Mouse (Mus musculus) ES-Bruce4 (cell line): ENCODE data around the gene Ankrd13b. TPM values are rescaled to one million over a fixed set of nuclear protein-coding genes. Genes with fewer than 3 reads are reported as not detected.
A peak's percentile ranks its signal among the peaks of the same experiment; 100 is the strongest.

Experiments used
- H3K27ac ChIP-seq: 2 replicates; pipeline ENCODE4 v1.5.1; 2012; ENCODE audit warnings: low read length, inconsistent platforms; ENCODE audit not compliant: insufficient read depth
- H3K27me3 ChIP-seq: 2 replicates; pipeline ENCODE4 v1.6.1; 2012; ENCODE audit warnings: mild to moderate bottlenecking, low read length, inconsistent platforms; ENCODE audit not compliant: control insufficient read depth, poor library complexity, insufficient read depth, severe bottlenecking
- H3K36me3 ChIP-seq: 2 replicates; pipeline ENCODE4 v1.6.1; 2012; ENCODE audit warnings: inconsistent platforms, mild to moderate bottlenecking, low read length, moderate library complexity; ENCODE audit not compliant: control insufficient read depth, poor library complexity, insufficient read depth, severe bottlenecking
- H3K4me1 ChIP-seq: one replicate; pipeline ENCODE4 v1.8.1; 2011; ENCODE audit warnings: low read length; ENCODE audit not compliant: control insufficient read depth, insufficient read depth
- H3K4me3 ChIP-seq: 2 replicates; pipeline ENCODE4 v1.5.1; 2011; ENCODE audit warnings: low read depth, mild to moderate bottlenecking, low read length
- H3K9ac ChIP-seq: 2 replicates; pipeline ENCODE4 v1.6.1; 2012; ENCODE audit warnings: low read depth, mild to moderate bottlenecking, inconsistent platforms; ENCODE audit not compliant: poor library complexity, severe bottlenecking
- H3K9me3 ChIP-seq: replicated peaks from 2 replicates; pipeline ENCODE4 v1.6.1; 2012; ENCODE audit warnings: mild to moderate bottlenecking, low read length, inconsistent platforms; ENCODE audit not compliant: control insufficient read depth, poor library complexity, insufficient read depth, severe bottlenecking
- CTCF ChIP-seq: IDR thresholded peaks from one replicate; pipeline ENCODE4 v1.8.1; 2011; ENCODE audit warnings: low read depth, low read length
- EP300 ChIP-seq: IDR thresholded peaks from 2 replicates; pipeline ENCODE4 v1.6.1; 2011; ENCODE audit warnings: low read depth, low read length; ENCODE audit not compliant: insufficient read depth
- POLR2A ChIP-seq: IDR thresholded peaks from one replicate; pipeline ENCODE4 v1.8.1; 2011; ENCODE audit warnings: low read length; ENCODE audit not compliant: insufficient read depth
- polyA plus RNA-seq: library from polyadenylated mRNA; stranded (reverse); fragments of >200 nt; gene quantifications from 2 replicates; pipeline ENCODE4 v1.2.4, GENCODE M21; 2011; ENCODE audit warnings: low read depth; ENCODE audit not compliant: missing spikeins, insufficient read depth, insufficient read length

Ankrd13b gene
- polyA plus RNA-seq, 1 experiment = 3.6 TPM

DNA sequence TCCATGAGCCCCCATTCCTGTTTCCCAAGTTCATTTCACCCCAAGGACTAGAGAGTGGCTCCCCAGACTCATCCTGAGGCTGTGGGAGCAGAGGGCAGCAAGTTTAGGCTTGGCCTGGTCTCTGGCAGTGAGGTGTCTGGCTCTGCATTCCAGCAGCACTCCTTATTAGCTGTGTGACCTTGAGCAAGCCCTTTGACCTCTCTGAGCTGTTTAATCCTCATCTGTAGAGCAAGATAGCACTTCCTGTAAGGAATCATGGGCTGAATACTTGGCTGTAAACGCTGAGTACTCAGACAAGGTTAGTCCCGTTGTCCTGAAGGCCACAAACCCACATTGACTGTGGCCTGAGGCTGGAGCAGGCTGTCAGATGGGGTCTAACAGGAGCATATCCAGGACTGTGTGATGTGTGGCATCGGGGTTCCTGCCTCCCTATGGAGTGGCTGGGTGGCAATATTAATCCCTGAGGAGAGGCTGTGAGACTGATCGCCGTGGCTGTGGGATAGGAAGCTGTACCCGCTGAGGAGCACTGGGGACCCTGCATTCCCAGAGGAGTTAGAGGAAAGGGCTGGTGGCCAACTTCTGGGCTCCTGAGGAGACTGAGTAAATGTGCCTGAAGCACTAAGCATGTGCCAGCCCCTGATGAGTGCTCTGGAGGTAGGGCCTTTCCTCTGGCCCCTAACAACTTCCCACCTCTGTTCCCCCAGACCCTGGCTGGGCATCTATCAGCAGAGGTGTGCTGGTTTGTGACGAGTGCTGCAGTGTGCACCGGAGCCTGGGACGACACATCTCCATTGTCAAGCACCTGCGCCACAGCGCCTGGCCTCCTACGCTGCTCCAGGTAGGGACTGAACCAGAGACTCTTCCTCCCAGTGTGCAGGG is 9.0 kb upstream of the Ankrd13b start:
- H3K27me3 ChIP-seq = no peaks in the 10 kb centered on the region
- peak overlapping the region; percentile 96 for H3K27ac ChIP-seq
- H3K9ac ChIP-seq = peak overlapping the region; percentile 29
- peaks cover 21% of the 10 kb centered on the region for H3K4me1 ChIP-seq
- TF ChIP-seq EP300 = no peak
- no peak for TF ChIP-seq CTCF
- no peak for TF ChIP-seq POLR2A
- peak overlapping the region; percentile 3; the same call in 1 of the 2 replicates for H3K4me3 ChIP-seq
- no peaks in the 10 kb centered on the region for H3K9me3 ChIP-seq
- H3K36me3 ChIP-seq = peaks cover 6% of the 10 kb centered on the region

- Histone ChIP-seq H3K27ac (peak overlapping the region; percentile 96), H3K27me3 (no peaks in the 10 kb centered on the region), H3K9me3 (no peaks in the 10 kb centered on the region), H3K4me1 (peaks cover 17% of the 10 kb centered on the region), H3K4me3 (peak overlapping the region; percentile 13; the same call in 1 of the 2 replicates), H3K36me3 (peaks cover 6% of the 10 kb centered on the region), H3K9ac (peak overlapping the region; percentile 29)
- no peak for TF ChIP-seq POLR2A
- no peak for TF ChIP-seq CTCF
- peak; percentile 75 for TF ChIP-seq EP300
Measured at GRCm38 (mm10) chr11:77497851-77498250, 8.4 kb upstream of the Ankrd13b start.

- peak overlapping the region; percentile 31 for H3K9ac ChIP-seq
- H3K4me3 ChIP-seq = peak overlapping the region; percentile 13; the same call in 1 of the 2 replicates
- no peak for TF ChIP-seq POLR2A
- peak; percentile 12 for TF ChIP-seq CTCF
- peak; percentile 75 for TF ChIP-seq EP300
- peaks cover 17% of the 10 kb centered on the region for H3K4me1 ChIP-seq
- no peaks in the 10 kb centered on the region for H3K27me3 ChIP-seq
- no peaks in the 10 kb centered on the region for H3K9me3 ChIP-seq
- H3K27ac ChIP-seq = peak overlapping the region; percentile 96
- H3K36me3 ChIP-seq = peaks cover 6% of the 10 kb centered on the region
Measured at GRCm38 (mm10) chr11:77497341-77497756, 7.9 kb upstream of the Ankrd13b start.

DNA sequence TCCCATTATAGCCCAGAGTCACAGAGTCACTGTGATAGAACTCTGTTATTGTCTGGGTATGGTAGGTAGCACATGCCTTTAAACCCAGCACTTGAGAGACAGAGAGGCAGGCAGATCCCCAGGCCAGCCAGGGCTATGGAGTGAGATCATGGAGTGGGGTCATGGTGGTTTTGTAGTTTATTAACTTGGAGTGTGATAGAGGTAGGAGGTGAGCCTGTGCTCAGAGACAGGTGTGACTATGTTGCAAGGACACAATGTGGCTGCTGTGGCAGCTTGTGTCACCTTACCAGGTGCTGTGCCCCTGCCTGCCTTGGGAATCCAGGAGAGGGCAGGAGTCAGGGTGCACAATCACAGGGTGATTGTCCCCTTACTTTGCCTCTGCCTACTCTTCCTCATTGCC is 6.0 kb upstream of the Ankrd13b start:
- TF ChIP-seq EP300 (no peak), POLR2A (no peak), CTCF (no peak)
- no peak overlapping the region; the same call in 1 of the 2 replicates for H3K27ac ChIP-seq
- H3K27me3 ChIP-seq = no peaks in the 10 kb centered on the region
- peaks cover 17% of the 10 kb centered on the region for H3K4me1 ChIP-seq
- no peak overlapping the region for H3K4me3 ChIP-seq
- H3K9ac ChIP-seq = no peak overlapping the region
- H3K36me3 ChIP-seq = no peaks in the 10 kb centered on the region; the same call in 1 of the 2 replicates
- H3K9me3 ChIP-seq = no peaks in the 10 kb centered on the region

DNA sequence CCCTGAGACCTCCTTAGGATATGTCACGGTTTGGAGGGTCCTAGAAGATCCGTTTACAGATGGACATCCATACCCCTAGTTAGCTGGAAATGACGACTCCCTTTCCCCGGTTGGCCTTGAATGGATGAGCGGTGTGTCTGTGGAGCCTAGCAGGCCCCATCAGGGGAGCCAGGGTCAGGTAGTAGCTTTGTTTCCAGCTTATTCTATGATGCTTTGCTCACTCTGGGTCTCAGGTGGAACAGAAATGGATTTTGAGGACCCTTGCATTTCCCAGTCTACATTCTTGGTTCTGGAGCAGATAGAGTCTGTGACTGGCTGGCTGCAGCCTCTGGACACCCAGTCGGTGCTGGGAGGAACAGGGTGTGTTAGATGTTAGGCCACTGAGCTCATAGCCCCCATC is 5.3 kb upstream of the Ankrd13b start:
- Histone ChIP-seq H3K36me3 (no peaks in the 10 kb centered on the region; the same call in 1 of the 2 replicates), H3K4me3 (peak overlapping the region; percentile 83), H3K9me3 (no peaks in the 10 kb centered on the region), H3K27me3 (peaks cover under 1% of the 10 kb centered on the region), H3K27ac (no peak overlapping the region), H3K4me1 (peaks cover 15% of the 10 kb centered on the region), H3K9ac (peak overlapping the region; percentile 94)
- TF ChIP-seq CTCF (no peak), EP300 (no peak), POLR2A (no peak)

- Histone ChIP-seq H3K9ac (peak overlapping the region; percentile 94), H3K9me3 (no peaks in the 10 kb centered on the region), H3K27me3 (peaks cover 4% of the 10 kb centered on the region), H3K36me3 (no peaks in the 10 kb centered on the region), H3K4me3 (peak overlapping the region; percentile 83), H3K27ac (peak overlapping the region; percentile 63; the same call in 1 of the 2 replicates), H3K4me1 (peaks cover 15% of the 10 kb centered on the region)
- no peak for TF ChIP-seq EP300
- no peak for TF ChIP-seq CTCF
- no peak for TF ChIP-seq POLR2A
Measured at GRCm38 (mm10) chr11:77494344-77494676, 4.8 kb upstream of the Ankrd13b start.
